ENCODE assay signal across 9 mouse cellular contexts in genomic region chr11:106502159-106502505, GRCm38 (mm10). TPM values are rescaled to one million over a fixed set of nuclear protein-coding genes. Genes with fewer than 3 reads are reported as not detected.
DNase-seq lines count a peak whose midpoint lies in the region; ATAC-seq and TF ChIP-seq lines count a peak whose summit lies in the region.
"Had no signal": no experiment of that assay in that cellular context is flagged by ENCODE, and none has a peak within 500 bp of the region (broad histone marks: within the 10 kb centered on the region; RNA-seq: fewer than 3 reads in every experiment).

No protein-coding gene starts in this region.

- H3K27me3 ChIP-seq in heart, embryonic 12.5 days (replicated peaks), result no peaks in the 10 kb centered on the region
- no peaks in the 10 kb centered on the region for H3K27me3 ChIP-seq in ES-Bruce4 (ENCODE audit: control insufficient read depth, insufficient read depth, low read length, poor library complexity, severe bottlenecking)
- H3K27me3 ChIP-seq in hindbrain, embryonic 12.5 days, result no peaks in the 10 kb centered on the region
- H3K27me3 ChIP-seq in liver, postnatal 0 days (ENCODE audit: insufficient read depth, low read length), result no peaks in the 10 kb centered on the region

- no peaks in the 10 kb centered on the region for H3K9me3 ChIP-seq in heart, embryonic 12.5 days (replicated peaks)
- H3K9me3 ChIP-seq in ES-Bruce4 (replicated peaks; ENCODE audit: control insufficient read depth, insufficient read depth, low read length, poor library complexity, severe bottlenecking), result no peaks in the 10 kb centered on the region
- no peaks in the 10 kb centered on the region for H3K9me3 ChIP-seq in hindbrain, embryonic 12.5 days (replicated peaks)
- no peaks in the 10 kb centered on the region for H3K9me3 ChIP-seq in liver, postnatal 0 days (ENCODE audit: low read length)

- H3K4me1 ChIP-seq in heart, embryonic 12.5 days (replicated peaks), result peaks cover 7% of the 10 kb centered on the region
- peaks cover 4% of the 10 kb centered on the region for H3K4me1 ChIP-seq in ES-Bruce4 (ENCODE audit: control insufficient read depth, insufficient read depth, low read length)
- H3K4me1 ChIP-seq in hindbrain, embryonic 12.5 days, result peaks cover 10% of the 10 kb centered on the region
- peaks cover 5% of the 10 kb centered on the region; the same call in 1 of the 2 replicates for H3K4me1 ChIP-seq in liver, postnatal 0 days (ENCODE audit: insufficient read depth)

- ATAC-seq in heart, embryonic 12.5 days (ENCODE audit: insufficient number of reproducible peaks, low FRiP score), result no peak
- ATAC-seq in hindbrain, embryonic 12.5 days (ENCODE audit: low FRiP score), result no peak
- ATAC-seq in liver, postnatal 0 days, result no peak

- no peak for TF ChIP-seq CTCF in ES-Bruce4 (IDR thresholded peaks at IDR 0.05; ENCODE audit: low read depth, low read length)
- TF ChIP-seq CTCF in liver, postnatal 0 days (IDR thresholded peaks at IDR 0.05; ENCODE audit: low read depth), result no peak

- intact Hi-C loops in heart, postnatal 25 days (cut with DNase I), result loop anchor here (5.0 kb wide), 1 partner anchor 110 kb away; the partner anchor contains the start of gene Tex2

- DNase-seq in heart, postnatal 25 days (ENCODE audit: low spot score), result no peak
- DNase-seq in liver, postnatal 0 days, result no peak
- DNase-seq in thymus, postnatal 25 days, result no peak
- DNase-seq in cerebellum, adult 11-12 months, result no peak
- DNase-seq in retina, postnatal 1 day, result no peak
- DNase-seq: adrenal gland, postnatal 10 days had no signal

- H3K36me3 ChIP-seq in heart, embryonic 12.5 days, result peaks cover 20% of the 10 kb centered on the region
- H3K36me3 ChIP-seq in ES-Bruce4 (ENCODE audit: control insufficient read depth, insufficient read depth, low read length, poor library complexity, severe bottlenecking), result 0 out of 2 replicates have a peak, but pooled peaks cover 4% of the 10 kb centered on the region
- H3K36me3 ChIP-seq in hindbrain, embryonic 12.5 days, result peaks cover 12% of the 10 kb centered on the region
- peaks cover 12% of the 10 kb centered on the region; the same call in 1 of the 2 replicates for H3K36me3 ChIP-seq in liver, postnatal 0 days (replicated peaks; ENCODE audit: insufficient read depth, low read length)

- TF ChIP-seq EP300 in ES-Bruce4 (IDR thresholded peaks at IDR 0.05; ENCODE audit: insufficient read depth, low read depth, low read length), result no peak
- no peak for TF ChIP-seq EP300 in liver, postnatal 0 days (IDR thresholded peaks at IDR 0.05; ENCODE audit: low read depth)

- H3K4me3 ChIP-seq in heart, embryonic 12.5 days, result no peak overlapping the region
- no peak overlapping the region for H3K4me3 ChIP-seq in ES-Bruce4 (ENCODE audit: low read depth, low read length)
- H3K4me3 ChIP-seq in hindbrain, embryonic 12.5 days, result no peak overlapping the region
- 0 out of 2 replicates have a peak overlapping the region, but pooled peaks have one; percentile 92 for H3K4me3 ChIP-seq in liver, postnatal 0 days (ENCODE audit: low read depth, low read length)

- H3K27ac ChIP-seq in heart, embryonic 12.5 days (ENCODE audit: poor library complexity, severe bottlenecking), result peak overlapping the region; percentile 99
- peak overlapping the region; percentile 80 for H3K27ac ChIP-seq in ES-Bruce4 (ENCODE audit: insufficient read depth, low read length)
- peak overlapping the region; percentile 97 for H3K27ac ChIP-seq in hindbrain, embryonic 12.5 days
- H3K27ac ChIP-seq in liver, postnatal 0 days (ENCODE audit: low read depth), result peak overlapping the region; percentile 94

- TF ChIP-seq POLR2A in ES-Bruce4 (IDR thresholded peaks at IDR 0.05; ENCODE audit: insufficient read depth, low read length), result no peak

- H3K4me2 ChIP-seq in heart, embryonic 12.5 days, result peak overlapping the region; percentile 74; the same call in 1 of the 2 replicates
- peak overlapping the region; percentile 79 for H3K4me2 ChIP-seq in hindbrain, embryonic 12.5 days (replicated peaks)
- H3K4me2 ChIP-seq in liver, postnatal 0 days (ENCODE audit: low read depth, low read length), result peak overlapping the region; percentile 89

- H3K9ac ChIP-seq in heart, embryonic 12.5 days, result peak overlapping the region; percentile 96; the same call in 1 of the 2 replicates
- H3K9ac ChIP-seq in ES-Bruce4 (ENCODE audit: low read depth, poor library complexity, severe bottlenecking), result peak overlapping the region; percentile 95
- no peak overlapping the region for H3K9ac ChIP-seq in hindbrain, embryonic 12.5 days
- 0 out of 2 replicates have a peak overlapping the region, but pooled peaks have one; percentile 86 for H3K9ac ChIP-seq in liver, postnatal 0 days (replicated peaks)

RNA-seq across cellular contexts. Expression of gene Ern1, which starts 14.5 kb away (rescaled TPM):
- polyA plus RNA-seq in heart, embryonic 12.5 days (2016; fragmentation: Nextera tagmentation; extraction: Ambion mirVana), result 5.7 and 6.9 TPM in 2 replicates
- 10 to 100 TPM; 10.0 to 10.2 TPM for total RNA-seq in heart, postnatal 25 days (2021)
- 9.4 and 10.1 TPM in 2 replicates for polyA plus RNA-seq in ES-Bruce4 (2011; ENCODE audit: insufficient read depth, insufficient read length, low read depth, missing spikeins)
- polyA plus RNA-seq in hindbrain, embryonic 12.5 days (2016; fragmentation: Nextera tagmentation; extraction: Ambion mirVana), result 7.9 and 8.3 TPM in 2 replicates
- polyA plus RNA-seq in liver, postnatal 0 days (2015; fragmentation: Nextera tagmentation; extraction: Ambion mirVana), result 1.9 and 2.9 TPM in 2 replicates
